In genomic region chr2:180711527-180711926, GRCm38 (mm10) we compare ENCODE assay signal across 8 mouse cellular contexts. TPM values are rescaled to one million over a fixed set of nuclear protein-coding genes. Genes with fewer than 3 reads are reported as not detected.
DNase-seq lines count a peak whose midpoint lies in the region; ATAC-seq and TF ChIP-seq lines count a peak whose summit lies in the region.

No protein-coding gene starts in this region.

- H3K27ac ChIP-seq in lung, embryonic 14.5 days (ENCODE audit: low read depth), result no peak overlapping the region
- H3K27ac ChIP-seq in embryonic facial prominence, embryonic 13.5 days, result no peak overlapping the region
- no peak overlapping the region for H3K27ac ChIP-seq in intestine, postnatal 0 days (ENCODE audit: low read depth, low read length)
- no peak overlapping the region for H3K27ac ChIP-seq in neural tube, embryonic 14.5 days (ENCODE audit: low read depth, low read length)

- peak overlapping the region; percentile 99 for H3K9ac ChIP-seq in lung, embryonic 14.5 days
- peak overlapping the region; percentile 100 for H3K9ac ChIP-seq in embryonic facial prominence, embryonic 13.5 days
- no peak overlapping the region for H3K9ac ChIP-seq in intestine, postnatal 0 days (ENCODE audit: low read depth, low read length)
- H3K9ac ChIP-seq in neural tube, embryonic 14.5 days (replicated peaks; ENCODE audit: low read depth, low read length), result no peak overlapping the region

- no peak for TF ChIP-seq CTCF in lung, embryonic 14.5 days (IDR thresholded peaks at IDR 0.05; ENCODE audit: low read depth)
- TF ChIP-seq CTCF in intestine, postnatal 0 days (IDR thresholded peaks at IDR 0.05; ENCODE audit: low read depth), result no peak

- WGBS in lung, embryonic 14.5 days, result 65% methylated on average over 4 of the region's 4 CpGs
- WGBS in embryonic facial prominence, embryonic 13.5 days, result 61% methylated on average over 4 of the region's 4 CpGs
- WGBS in intestine, postnatal 0 days, result 62% methylated on average over 4 of the region's 4 CpGs
- WGBS in neural tube, embryonic 14.5 days, result 48% methylated on average over 4 of the region's 4 CpGs

- no peaks in the 10 kb centered on the region for H3K27me3 ChIP-seq in lung, embryonic 14.5 days (ENCODE audit: insufficient read depth, low read length)
- no peaks in the 10 kb centered on the region for H3K27me3 ChIP-seq in embryonic facial prominence, embryonic 13.5 days
- H3K27me3 ChIP-seq in intestine, postnatal 0 days (replicated peaks; ENCODE audit: control insufficient read depth, insufficient read depth, low read length), result no peaks in the 10 kb centered on the region
- H3K27me3 ChIP-seq in neural tube, embryonic 14.5 days (ENCODE audit: control insufficient read depth, insufficient read depth, low read length), result no peaks in the 10 kb centered on the region

- H3K4me3 ChIP-seq in lung, embryonic 14.5 days (ENCODE audit: low read depth, low read length), result peak overlapping the region; percentile 99
- peak overlapping the region; percentile 96 for H3K4me3 ChIP-seq in embryonic facial prominence, embryonic 13.5 days
- H3K4me3 ChIP-seq in intestine, postnatal 0 days (ENCODE audit: low read depth, low read length), result no peak overlapping the region; the same call in 1 of the 2 replicates
- no peak overlapping the region for H3K4me3 ChIP-seq in neural tube, embryonic 14.5 days (ENCODE audit: low read depth, low read length)

- peaks cover 12% of the 10 kb centered on the region; the same call in 1 of the 2 replicates for H3K4me1 ChIP-seq in lung, embryonic 14.5 days (ENCODE audit: insufficient read depth)
- peaks cover 17% of the 10 kb centered on the region for H3K4me1 ChIP-seq in embryonic facial prominence, embryonic 13.5 days
- H3K4me1 ChIP-seq in intestine, postnatal 0 days (replicated peaks; ENCODE audit: control insufficient read depth, insufficient read depth, low read length), result peaks cover 10% of the 10 kb centered on the region
- peaks cover 16% of the 10 kb centered on the region for H3K4me1 ChIP-seq in neural tube, embryonic 14.5 days (ENCODE audit: control insufficient read depth, insufficient read depth, low read length)

- no peak for ATAC-seq in lung, embryonic 14.5 days (ENCODE audit: insufficient read depth)
- ATAC-seq in embryonic facial prominence, embryonic 13.5 days (ENCODE audit: insufficient number of reproducible peaks, insufficient read depth, low FRiP score, low TSS enrichment, low read depth), result no peak
- no peak for ATAC-seq in intestine, postnatal 0 days
- ATAC-seq in neural tube, embryonic 14.5 days (ENCODE audit: low read depth), result no peak

- H3K9me3 ChIP-seq in lung, embryonic 14.5 days (ENCODE audit: low read depth, low read length), result no peaks in the 10 kb centered on the region
- H3K9me3 ChIP-seq in embryonic facial prominence, embryonic 13.5 days, result no peaks in the 10 kb centered on the region
- no peaks in the 10 kb centered on the region for H3K9me3 ChIP-seq in intestine, postnatal 0 days (ENCODE audit: control insufficient read depth)
- no peaks in the 10 kb centered on the region for H3K9me3 ChIP-seq in neural tube, embryonic 14.5 days (ENCODE audit: control insufficient read depth, low read length)

- intact Hi-C loops in left cerebral cortex, postnatal 36 days (cut with DNase I), result no loop called here

- peak overlapping the region; percentile 61 for H3K4me2 ChIP-seq in lung, embryonic 14.5 days
- H3K4me2 ChIP-seq in embryonic facial prominence, embryonic 13.5 days, result peak overlapping the region; percentile 76
- H3K4me2 ChIP-seq in intestine, postnatal 0 days (replicated peaks; ENCODE audit: low read depth), result peak overlapping the region; percentile 72
- H3K4me2 ChIP-seq in neural tube, embryonic 14.5 days (ENCODE audit: low read depth, low read length), result peak overlapping the region; percentile 72

- no peak for DNase-seq in lung, embryonic 14.5 days
- no peak for DNase-seq in lung, postnatal 25 days (ENCODE audit: low spot score)
- no peak for DNase-seq in left cerebral cortex, postnatal 36 days (ENCODE audit: low spot score in 2 of 2)
- no peak for DNase-seq in urinary bladder, postnatal 14 days (ENCODE audit: low spot score)
- no peak for DNase-seq in left cerebral cortex, adult 11 months (ENCODE audit: low spot score)

- H3K36me3 ChIP-seq in lung, embryonic 14.5 days (ENCODE audit: insufficient read depth), result peaks cover 24% of the 10 kb centered on the region
- H3K36me3 ChIP-seq in embryonic facial prominence, embryonic 13.5 days, result peaks cover 23% of the 10 kb centered on the region
- peaks cover 18% of the 10 kb centered on the region for H3K36me3 ChIP-seq in intestine, postnatal 0 days (ENCODE audit: control insufficient read depth, insufficient read depth)
- peaks cover 11% of the 10 kb centered on the region; the same call in 1 of the 2 replicates for H3K36me3 ChIP-seq in neural tube, embryonic 14.5 days (ENCODE audit: control insufficient read depth, insufficient read depth, low read length)

RNA-seq across cellular contexts. Expression of gene Gid8, which starts 1.6 kb away (rescaled TPM):
- polyA plus RNA-seq in lung, embryonic 14.5 days (2014; fragmentation: Nextera tagmentation; extraction: Ambion mirVana), result 58.6 and 59.1 TPM in 2 replicates
- 62.8 and 66.5 TPM in 2 replicates for polyA plus RNA-seq in embryonic facial prominence, embryonic 13.5 days (2015; fragmentation: Nextera tagmentation; extraction: Ambion mirVana)
- polyA plus RNA-seq in intestine, postnatal 0 days (2015; fragmentation: Nextera tagmentation; extraction: Ambion mirVana), result 36.6 and 38.0 TPM in 2 replicates
- 53.3 and 56.5 TPM in 2 replicates for polyA plus RNA-seq in neural tube, embryonic 14.5 days (2014; fragmentation: Nextera tagmentation; extraction: Ambion mirVana)
- total RNA-seq in left cerebral cortex, postnatal 36 days (2021), result 10 to 100 TPM; 63.1 to 63.3 TPM

RNA-seq across cellular contexts. Expression of gene Dido1, which starts 1.7 kb away (rescaled TPM):
- 34.1 and 36.0 TPM in 2 replicates for polyA plus RNA-seq in lung, embryonic 14.5 days (2014; fragmentation: Nextera tagmentation; extraction: Ambion mirVana)
- 36.3 and 36.5 TPM in 2 replicates for polyA plus RNA-seq in embryonic facial prominence, embryonic 13.5 days (2015; fragmentation: Nextera tagmentation; extraction: Ambion mirVana)
- polyA plus RNA-seq in intestine, postnatal 0 days (2015; fragmentation: Nextera tagmentation; extraction: Ambion mirVana), result 7.8 and 9.3 TPM in 2 replicates
- 29.0 and 34.8 TPM in 2 replicates for polyA plus RNA-seq in neural tube, embryonic 14.5 days (2014; fragmentation: Nextera tagmentation; extraction: Ambion mirVana)
- total RNA-seq in left cerebral cortex, postnatal 36 days (2021), result 10 to 100 TPM; 51.2 to 62.8 TPM

RNA-seq across cellular contexts. Expression of gene Slc17a9, which starts 13.5 kb away (rescaled TPM):
- 0.80 and 0.88 TPM in 2 replicates for polyA plus RNA-seq in lung, embryonic 14.5 days (2014; fragmentation: Nextera tagmentation; extraction: Ambion mirVana)
- polyA plus RNA-seq in embryonic facial prominence, embryonic 13.5 days (2015; fragmentation: Nextera tagmentation; extraction: Ambion mirVana), result 0.70 and 1.4 TPM in 2 replicates
- 2.3 and 3.1 TPM in 2 replicates for polyA plus RNA-seq in intestine, postnatal 0 days (2015; fragmentation: Nextera tagmentation; extraction: Ambion mirVana)
- polyA plus RNA-seq in neural tube, embryonic 14.5 days (2014; fragmentation: Nextera tagmentation; extraction: Ambion mirVana), result 0.17 and 0.21 TPM in 2 replicates
- total RNA-seq in left cerebral cortex, postnatal 36 days (2021), result under 1 TPM; 0.27 to 0.39 TPM

Comparison
In these comparisons a context has a peak if more than half of its experiments do, and no peak if none do; other contexts are left out.
1. H3K4me3 ChIP-seq: peak in lung, embryonic 14.5 days (single experiment) and embryonic facial prominence, embryonic 13.5 days (single experiment); none in intestine, postnatal 0 days (single experiment) and neural tube, embryonic 14.5 days (single experiment).
2. H3K9ac ChIP-seq: peak in lung, embryonic 14.5 days (single experiment) and embryonic facial prominence, embryonic 13.5 days (single experiment); none in intestine, postnatal 0 days (single experiment) and neural tube, embryonic 14.5 days (single experiment).
3. Peak in every context shown above with its lines, with median percentiles within 50 percentile points of each other: H3K4me2 ChIP-seq.